Mouse (Mus musculus) left cerebral cortex, adult 2 months (tissue): ENCODE data around the gene Arhgdig. TPM values are rescaled to one million over a fixed set of nuclear protein-coding genes. Genes with fewer than 3 reads are reported as not detected.

Source experiments
- DNase-seq, 2 experiments: peaks; one replicate each; pipeline ENCODE4 v3.0.0; 2021 to 2022; ENCODE audit warnings: low spot score in 2 of 2, mixed read lengths in 1 of 2; ENCODE audit errors: extremely low spot score in 1 of 2
- H3K27ac ChIP-seq: fragments of 200-600 bp; 2 replicates; pipeline ENCODE4 v1.8.1; 2022
- H3K4me3 ChIP-seq: fragments of 200-600 bp; 2 replicates; pipeline ENCODE4 v1.8.1; 2022
- CTCF ChIP-seq: fragments of 200-600 bp; IDR thresholded peaks from 2 replicates; pipeline ENCODE4 v1.8.1; 2022; ENCODE audit warnings: antibody characterized with exemption, mild to moderate bottlenecking, moderate library complexity
- intact Hi-C: fragments of 180-260 bp; cut with DNase I; formaldehyde crosslinking; loops from one replicate; pipeline ENCODE4 v1.15.1; 2025
- total RNA-seq, 2 experiments: library from RNA; stranded (reverse); gene quantifications; 2 replicates each; pipeline ENCODE4 v1.2.3; 2021

The Arhgdig gene
- total RNA-seq, 2 experiments from 2014 or later: 94.3 to 95.0 TPM

GRCm38 (mm10) chr17:26237667-26238066 is 30.1 kb upstream of the Arhgdig start:
- intact Hi-C loops: no loop called here
- Histone ChIP-seq H3K4me3 (no peak overlapping the region), H3K27ac (no peak overlapping the region)
- DNase-seq: no peak
- no peak for TF ChIP-seq CTCF

GRCm38 (mm10) chr17:26235077-26235815 is 27.7 kb upstream of the Arhgdig start:
- H3K27ac ChIP-seq: peak overlapping the region; percentile 2
- no peak for DNase-seq
- no peak for TF ChIP-seq CTCF
- intact Hi-C loops: no loop called here
- no peak overlapping the region for H3K4me3 ChIP-seq

GRCm38 (mm10) chr17:26234386-26234785 is 26.8 kb upstream of the Arhgdig start:
- no peak overlapping the region for H3K4me3 ChIP-seq
- intact Hi-C loops: no loop called here
- no peak overlapping the region for H3K27ac ChIP-seq
- no peak for DNase-seq
- TF ChIP-seq CTCF: no peak

GRCm38 (mm10) chr17:26232863-26233262 is 25.3 kb upstream of the Arhgdig start:
- Histone ChIP-seq H3K4me3 (no peak overlapping the region), H3K27ac (no peak overlapping the region)
- DNase-seq: no peak
- intact Hi-C loops: no loop called here
- TF ChIP-seq CTCF: peak; percentile 16

GRCm38 (mm10) chr17:26231156-26231555 is 23.6 kb upstream of the Arhgdig start:
- Histone ChIP-seq H3K4me3 (no peak overlapping the region), H3K27ac (no peak overlapping the region)
- no peak for DNase-seq
- intact Hi-C loops: no loop called here
- no peak for TF ChIP-seq CTCF

GRCm38 (mm10) chr17:26229776-26230175 is 22.2 kb upstream of the Arhgdig start:
- intact Hi-C loops: no loop called here
- no peak for TF ChIP-seq CTCF
- no peak for DNase-seq
- Histone ChIP-seq H3K27ac (no peak overlapping the region), H3K4me3 (no peak overlapping the region)

- TF ChIP-seq CTCF: no peak
- Histone ChIP-seq H3K4me3 (no peak overlapping the region), H3K27ac (no peak overlapping the region)
- DNase-seq: no peak
- intact Hi-C loops: no loop called here
Measured at GRCm38 (mm10) chr17:26225150-26225549, 17.6 kb upstream of the Arhgdig start.

GRCm38 (mm10) chr17:26221508-26221907 is 13.9 kb upstream of the Arhgdig start:
- Histone ChIP-seq H3K27ac (no peak overlapping the region), H3K4me3 (no peak overlapping the region)
- intact Hi-C loops: no loop called here
- TF ChIP-seq CTCF: no peak
- DNase-seq: no peak

GRCm38 (mm10) chr17:26212681-26213080 is 5.1 kb upstream of the Arhgdig start:
- intact Hi-C loops: no loop called here
- no peak for TF ChIP-seq CTCF
- no peak overlapping the region for H3K27ac ChIP-seq
- no peak for DNase-seq
- H3K4me3 ChIP-seq: no peak overlapping the region

- H3K4me3 ChIP-seq: no peak overlapping the region
- DNase-seq: no peak
- no peak for TF ChIP-seq CTCF
- intact Hi-C loops: no loop called here
- H3K27ac ChIP-seq: no peak overlapping the region
Measured at GRCm38 (mm10) chr17:26212241-26212640, 4.7 kb upstream of the Arhgdig start.

- no peak overlapping the region for H3K27ac ChIP-seq
- no peak overlapping the region for H3K4me3 ChIP-seq
- intact Hi-C loops: no loop called here
- no peak for TF ChIP-seq CTCF
- DNase-seq: no peak
Measured at GRCm38 (mm10) chr17:26206392-26206791, 1.2 kb downstream of the Arhgdig start.

GRCm38 (mm10) chr17:26204766-26205165 is 2.8 kb downstream of the Arhgdig start:
- DNase-seq: no peak
- intact Hi-C loops: no loop called here
- Histone ChIP-seq H3K27ac (no peak overlapping the region), H3K4me3 (no peak overlapping the region)
- no peak for TF ChIP-seq CTCF

GRCm38 (mm10) chr17:26203321-26203811 is 4.2 kb downstream of the Arhgdig start:
- intact Hi-C loops: loop anchor here (2.0 kb wide), 1 partner anchor 41 kb away; the partner anchor contains the start of gene Fam234a
- H3K27ac ChIP-seq: peak overlapping the region; percentile 73
- TF ChIP-seq CTCF: no peak
- DNase-seq: peak; percentile 63 to 65
- peak overlapping the region; percentile 63 for H3K4me3 ChIP-seq
